Mouse (Mus musculus) liver, embryonic 12.5 days (tissue): Measurements from ENCODE around the gene Sestd1. TPM values are rescaled to one million over a fixed set of nuclear protein-coding genes. Genes with fewer than 3 reads are reported as not detected.

Experiments used
- ATAC-seq: fragments of 200-750 bp; cut with Nextera tagmentation; 2 replicates; pipeline ENCODE4 v1.8.0; 2017; ENCODE audit warnings: moderate number of reproducible peaks, mild to moderate bottlenecking, moderate library complexity
- H3K27ac ChIP-seq: fragments of 300-500 bp; sonication (generic); 2 replicates; pipeline ENCODE4 v1.5.1; 2016; ENCODE audit warnings: mild to moderate bottlenecking
- H3K27me3 ChIP-seq: fragments of 300-500 bp; sonication (generic); replicated peaks from 2 replicates; pipeline ENCODE4 v1.6.1; 2016; ENCODE audit warnings: mild to moderate bottlenecking, moderate library complexity
- H3K36me3 ChIP-seq: fragments of 300-500 bp; sonication (generic); 2 replicates; pipeline ENCODE4 v1.6.1; 2016; ENCODE audit warnings: mild to moderate bottlenecking, moderate library complexity
- H3K4me1 ChIP-seq: fragments of 300-500 bp; sonication (generic); 2 replicates; pipeline ENCODE4 v1.6.1; 2016
- H3K4me2 ChIP-seq: fragments of 300-500 bp; sonication (generic); 2 replicates; pipeline ENCODE4 v1.6.1; 2016; ENCODE audit warnings: mild to moderate bottlenecking, moderate library complexity
- H3K4me3 ChIP-seq: fragments of 300-500 bp; sonication (generic); 2 replicates; pipeline ENCODE4 v1.5.1; 2016; ENCODE audit warnings: mild to moderate bottlenecking, moderate library complexity
- H3K9ac ChIP-seq: fragments of 300-500 bp; sonication (generic); 2 replicates; pipeline ENCODE4 v1.6.1; 2016; ENCODE audit warnings: mild to moderate bottlenecking, moderate library complexity
- H3K9me3 ChIP-seq: fragments of 300-500 bp; sonication (generic); replicated peaks from 2 replicates; pipeline ENCODE4 v1.6.1; 2016; ENCODE audit warnings: mild to moderate bottlenecking, moderate library complexity
- WGBS: fragments of 180-500 bp; shearing (Covaris S2); methylation state at CpG from one replicate; pipeline ENCODE4 v1.1.7; 2016; ENCODE audit not compliant: insufficient replicate concordance; 5-methylcytosine and 5-hydroxymethylcytosine counted together
- polyA plus RNA-seq: library from polyadenylated mRNA; unstranded; fragments of >200 nt; fragmentation: Nextera tagmentation; extraction: Ambion mirVana; gene quantifications from 2 replicates; pipeline ENCODE4 v1.2.1, GENCODE M21; 2016

Gene Sestd1
- polyA plus RNA-seq, 1 experiment from 2014 or later: 2.3 TPM

- H3K9ac ChIP-seq: no peak overlapping the region
- 60% methylated on average over 5 of the region's 5 CpGs for WGBS
- H3K4me2 ChIP-seq: no peak overlapping the region
- H3K36me3 ChIP-seq: no peaks in the 10 kb centered on the region
- H3K4me1 ChIP-seq: peaks cover 13% of the 10 kb centered on the region
- no peak overlapping the region for H3K4me3 ChIP-seq
- no peaks in the 10 kb centered on the region for H3K9me3 ChIP-seq
- no peak for ATAC-seq
- no peaks in the 10 kb centered on the region for H3K27me3 ChIP-seq
- H3K27ac ChIP-seq: no peak overlapping the region
Observed at GRCm38 (mm10) chr2:77198246-77198645, 82.1 kb downstream of the Sestd1 start.

DNA sequence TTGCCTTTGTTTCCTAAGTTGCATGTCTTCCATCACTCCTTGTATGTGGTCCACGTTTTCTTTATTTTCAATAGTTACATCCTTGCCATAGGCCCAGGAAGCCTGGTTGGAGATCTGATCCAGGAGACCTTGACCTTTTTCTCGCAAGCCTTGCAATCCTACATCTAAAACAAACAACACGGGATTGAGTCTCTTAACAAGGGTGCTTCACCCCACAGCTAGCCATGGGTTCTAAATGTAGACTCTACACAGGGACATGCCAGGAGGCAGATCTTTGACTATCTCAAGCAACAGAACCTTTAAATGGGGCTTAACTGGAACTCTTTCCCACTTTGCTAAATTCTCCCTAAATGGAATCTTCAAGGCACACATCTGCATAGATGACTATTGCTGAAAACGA, 83.6 kb downstream of the Sestd1 start:
- Histone ChIP-seq H3K27me3 (no peaks in the 10 kb centered on the region), H3K27ac (no peak overlapping the region), H3K4me2 (no peak overlapping the region), H3K36me3 (no peaks in the 10 kb centered on the region), H3K4me3 (no peak overlapping the region), H3K9me3 (no peaks in the 10 kb centered on the region), H3K9ac (no peak overlapping the region), H3K4me1 (peaks cover 13% of the 10 kb centered on the region)
- 64% methylated on average over 4 of the region's 4 CpGs for WGBS
- ATAC-seq: no peak

GRCm38 (mm10) chr2:77195056-77195455, 85.3 kb downstream of the Sestd1 start:
- Histone ChIP-seq H3K4me2 (no peak overlapping the region), H3K36me3 (no peaks in the 10 kb centered on the region), H3K4me1 (no peaks in the 10 kb centered on the region), H3K9ac (no peak overlapping the region), H3K27ac (no peak overlapping the region), H3K4me3 (no peak overlapping the region), H3K27me3 (no peaks in the 10 kb centered on the region), H3K9me3 (no peaks in the 10 kb centered on the region)
- ATAC-seq: no peak
- WGBS: 73% methylated on average over 5 of the region's 5 CpGs

- Histone ChIP-seq H3K4me3 (no peak overlapping the region), H3K27me3 (no peaks in the 10 kb centered on the region), H3K36me3 (no peaks in the 10 kb centered on the region), H3K27ac (no peak overlapping the region), H3K4me1 (no peaks in the 10 kb centered on the region), H3K9ac (no peak overlapping the region), H3K9me3 (no peaks in the 10 kb centered on the region), H3K4me2 (no peak overlapping the region)
- WGBS: 76% methylated on average over 3 of the region's 3 CpGs
- ATAC-seq: no peak
Observed at GRCm38 (mm10) chr2:77191811-77192210, 88.6 kb downstream of the Sestd1 start.

DNA sequence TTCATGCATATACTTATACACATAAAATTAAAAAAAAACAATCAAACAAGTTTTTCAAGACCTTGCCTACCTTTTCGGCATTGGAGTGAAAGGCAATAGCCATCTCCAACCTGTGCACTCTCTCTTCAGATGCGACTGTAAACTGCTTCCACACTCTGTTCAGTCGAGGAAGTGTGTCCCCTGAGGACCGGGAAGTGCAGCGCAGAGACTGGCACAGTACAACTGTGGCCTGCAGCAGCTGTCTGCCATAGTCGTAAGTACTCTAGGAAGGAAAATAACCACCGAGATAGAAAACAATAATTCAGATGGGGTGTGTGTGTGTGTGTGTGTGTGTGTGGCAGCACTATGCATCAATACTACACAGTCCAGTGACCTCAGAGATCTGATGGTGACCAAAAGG, 89.5 kb downstream of the Sestd1 start:
- Histone ChIP-seq H3K9me3 (no peaks in the 10 kb centered on the region), H3K27me3 (no peaks in the 10 kb centered on the region), H3K4me2 (no peak overlapping the region), H3K36me3 (no peaks in the 10 kb centered on the region), H3K9ac (no peak overlapping the region), H3K4me3 (no peak overlapping the region), H3K4me1 (no peaks in the 10 kb centered on the region), H3K27ac (no peak overlapping the region)
- no peak for ATAC-seq
- WGBS: 80% methylated on average over 7 of the region's 7 CpGs

GRCm38 (mm10) chr2:77190301-77190700, 90.1 kb downstream of the Sestd1 start:
- ATAC-seq: no peak
- Histone ChIP-seq H3K36me3 (no peaks in the 10 kb centered on the region), H3K9ac (no peak overlapping the region), H3K4me1 (no peaks in the 10 kb centered on the region), H3K9me3 (no peaks in the 10 kb centered on the region), H3K27me3 (no peaks in the 10 kb centered on the region), H3K4me2 (no peak overlapping the region), H3K4me3 (no peak overlapping the region), H3K27ac (no peak overlapping the region)
- 78% methylated on average over 3 of the region's 3 CpGs for WGBS

DNA sequence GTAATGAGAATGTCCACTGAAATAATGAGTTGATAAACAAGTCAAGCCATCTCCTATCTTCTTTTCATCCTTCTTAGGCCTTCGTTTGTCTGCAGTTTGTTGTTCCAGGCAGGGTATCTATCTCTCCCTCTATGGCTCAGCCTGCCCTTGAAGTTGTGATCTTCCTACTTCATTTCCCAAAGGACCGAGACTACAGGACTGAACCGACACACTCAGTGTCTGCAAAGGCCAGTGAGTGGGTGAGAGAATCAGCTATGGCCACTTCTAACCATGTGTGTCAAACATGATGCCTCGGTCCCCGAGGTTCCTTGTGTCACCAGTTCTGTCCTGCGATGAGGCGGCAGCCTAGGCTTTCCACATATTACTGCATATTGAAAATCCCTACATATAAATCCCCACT, 90.7 kb downstream of the Sestd1 start:
- 74% methylated on average over 7 of the region's 7 CpGs for WGBS
- H3K27ac ChIP-seq: no peak overlapping the region
- H3K9ac ChIP-seq: no peak overlapping the region
- no peaks in the 10 kb centered on the region for H3K9me3 ChIP-seq
- no peaks in the 10 kb centered on the region for H3K27me3 ChIP-seq
- no peak for ATAC-seq
- H3K36me3 ChIP-seq: no peaks in the 10 kb centered on the region
- no peak overlapping the region for H3K4me2 ChIP-seq
- no peaks in the 10 kb centered on the region for H3K4me1 ChIP-seq
- no peak overlapping the region for H3K4me3 ChIP-seq

DNA sequence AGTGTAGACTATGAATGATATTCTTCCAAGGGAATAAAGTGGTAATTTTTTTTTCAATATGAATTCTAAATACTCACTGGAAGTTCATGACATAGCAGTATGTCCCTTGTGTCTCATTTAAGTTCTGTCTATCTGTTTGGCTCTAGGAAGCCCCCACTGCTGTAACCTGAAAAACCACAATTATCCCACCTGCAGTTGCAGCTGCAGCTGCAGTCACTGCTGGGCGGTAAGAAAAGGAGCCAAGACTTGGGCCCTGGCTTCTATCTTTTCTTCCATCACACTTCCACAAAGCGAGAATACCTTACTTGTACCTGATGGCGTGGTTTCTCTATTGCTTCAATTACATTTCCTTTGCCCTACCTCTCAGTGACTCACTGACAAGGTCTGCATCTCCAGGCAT, 92.9 kb downstream of the Sestd1 start:
- H3K4me1 ChIP-seq: no peaks in the 10 kb centered on the region
- no peak overlapping the region for H3K4me3 ChIP-seq
- 76% methylated on average over 3 of the region's 3 CpGs for WGBS
- H3K9ac ChIP-seq: no peak overlapping the region
- no peak for ATAC-seq
- no peaks in the 10 kb centered on the region for H3K9me3 ChIP-seq
- H3K36me3 ChIP-seq: no peaks in the 10 kb centered on the region
- no peak overlapping the region for H3K4me2 ChIP-seq
- no peaks in the 10 kb centered on the region for H3K27me3 ChIP-seq
- no peak overlapping the region for H3K27ac ChIP-seq

DNA sequence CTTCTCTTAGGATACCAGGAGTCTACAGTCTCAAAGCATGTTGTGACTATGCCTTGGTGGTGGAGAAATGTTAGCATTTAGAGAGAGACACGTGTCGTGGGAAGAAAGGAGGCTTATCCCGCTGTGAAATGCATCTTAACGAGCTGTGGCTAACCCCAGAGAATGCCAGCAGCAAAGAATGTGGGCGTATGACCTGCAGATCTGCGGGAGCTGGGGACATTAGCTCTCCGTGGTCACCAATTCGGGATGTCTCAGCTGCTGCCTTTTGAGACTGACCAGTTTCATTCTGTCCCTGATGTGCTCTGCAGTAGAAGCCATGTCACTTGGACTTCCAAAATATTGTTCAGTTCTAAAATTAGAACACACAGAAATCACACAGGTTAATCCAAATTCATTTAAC, 93.5 kb downstream of the Sestd1 start:
- no peak overlapping the region for H3K4me2 ChIP-seq
- H3K27ac ChIP-seq: no peak overlapping the region
- H3K27me3 ChIP-seq: no peaks in the 10 kb centered on the region
- WGBS: 72% methylated on average over 8 of the region's 8 CpGs
- H3K4me3 ChIP-seq: no peak overlapping the region
- no peak for ATAC-seq
- H3K9ac ChIP-seq: no peak overlapping the region
- H3K36me3 ChIP-seq: no peaks in the 10 kb centered on the region
- H3K9me3 ChIP-seq: no peaks in the 10 kb centered on the region
- H3K4me1 ChIP-seq: no peaks in the 10 kb centered on the region

DNA sequence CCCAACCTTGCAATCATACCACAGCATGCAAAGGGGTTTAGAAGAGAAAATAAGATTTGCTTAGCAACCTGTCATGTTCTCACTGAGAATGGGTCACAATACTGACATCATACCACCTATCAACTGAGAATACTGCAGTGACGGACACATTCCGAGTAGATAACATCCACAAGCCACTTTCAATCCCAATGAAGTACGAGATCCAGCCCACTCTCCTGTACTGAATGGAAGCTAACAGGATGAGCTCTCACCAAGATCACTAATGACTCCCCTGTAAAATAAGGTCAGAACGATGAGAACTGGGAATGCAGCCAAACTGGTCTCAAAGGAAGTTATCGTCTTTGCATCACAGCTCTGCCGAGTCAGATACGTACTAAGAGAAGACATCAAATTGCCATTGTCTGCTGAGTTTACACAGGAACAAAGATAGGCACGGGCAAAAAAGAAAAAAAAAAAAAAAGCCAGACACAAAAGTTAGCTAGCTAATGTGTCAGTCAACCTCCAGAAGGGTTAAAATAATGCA, 96.3 kb downstream of the Sestd1 start:
- no peak overlapping the region for H3K27ac ChIP-seq
- WGBS: 68% methylated on average over 8 of the region's 8 CpGs

GRCm38 (mm10) chr2:77183646-77184045, 96.7 kb downstream of the Sestd1 start:
- H3K4me2 ChIP-seq: no peak overlapping the region
- H3K4me3 ChIP-seq: no peak overlapping the region
- no peak overlapping the region for H3K9ac ChIP-seq
- 71% methylated on average over 2 of the region's 2 CpGs for WGBS
- no peaks in the 10 kb centered on the region for H3K27me3 ChIP-seq
- no peaks in the 10 kb centered on the region for H3K9me3 ChIP-seq
- H3K27ac ChIP-seq: no peak overlapping the region
- H3K4me1 ChIP-seq: peaks cover 13% of the 10 kb centered on the region; the same call in 1 of the 2 replicates
- ATAC-seq: no peak
- H3K36me3 ChIP-seq: no peaks in the 10 kb centered on the region

More for the DNA sequence above, 96.3 kb downstream of the Sestd1 start:
- Histone ChIP-seq H3K4me2 (no peak overlapping the region), H3K36me3 (no peaks in the 10 kb centered on the region), H3K4me1 (peaks cover 9% of the 10 kb centered on the region; the same call in 1 of the 2 replicates), H3K9me3 (no peaks in the 10 kb centered on the region), H3K4me3 (no peak overlapping the region), H3K9ac (no peak overlapping the region), H3K27me3 (no peaks in the 10 kb centered on the region)
- no peak for ATAC-seq

GRCm38 (mm10) chr2:77182996-77183380, 97.4 kb downstream of the Sestd1 start:
- no peaks in the 10 kb centered on the region for H3K9me3 ChIP-seq
- WGBS: 72% methylated on average over 6 of the region's 6 CpGs
- no peak for ATAC-seq
- H3K36me3 ChIP-seq: no peaks in the 10 kb centered on the region
- no peak overlapping the region for H3K9ac ChIP-seq
- no peaks in the 10 kb centered on the region for H3K27me3 ChIP-seq
- H3K4me2 ChIP-seq: no peak overlapping the region
- H3K4me3 ChIP-seq: no peak overlapping the region
- H3K4me1 ChIP-seq: peaks cover 18% of the 10 kb centered on the region
- no peak overlapping the region for H3K27ac ChIP-seq

- Histone ChIP-seq H3K9me3 (no peaks in the 10 kb centered on the region), H3K9ac (no peak overlapping the region), H3K4me3 (no peak overlapping the region), H3K4me1 (peaks cover 24% of the 10 kb centered on the region), H3K27ac (no peak overlapping the region), H3K27me3 (no peaks in the 10 kb centered on the region), H3K4me2 (no peak overlapping the region), H3K36me3 (no peaks in the 10 kb centered on the region)
- 55% methylated on average over 4 of the region's 4 CpGs for WGBS
- ATAC-seq: no peak
Observed at GRCm38 (mm10) chr2:77182271-77182995, 98.0 kb downstream of the Sestd1 start.
